Mouse (Mus musculus) intestine, postnatal 0 days (tissue): Measurements from ENCODE around the gene Ell. TPM values are rescaled to one million over a fixed set of nuclear protein-coding genes. Genes with fewer than 3 reads are reported as not detected.

ENCODE experiments used
- ATAC-seq: fragments of 200-750 bp; cut with Nextera tagmentation; 2 replicates; pipeline ENCODE4 v1.8.0; 2017; ENCODE audit warnings: mild to moderate bottlenecking, moderate TSS enrichment, moderate library complexity
- H3K27ac ChIP-seq: fragments of 300-500 bp; sonication (generic); 2 replicates; pipeline ENCODE4 v1.5.1; 2014; ENCODE audit warnings: mild to moderate bottlenecking, low read depth, low read length, moderate library complexity
- H3K27me3 ChIP-seq: fragments of 300-500 bp; sonication (generic); replicated peaks from 2 replicates; pipeline ENCODE4 v1.6.1; 2014; ENCODE audit warnings: low read length, mixed read lengths; ENCODE audit not compliant: control insufficient read depth, insufficient read depth
- H3K36me3 ChIP-seq: fragments of 300-500 bp; sonication (generic); 2 replicates; pipeline ENCODE4 v1.6.1; 2014; ENCODE audit warnings: mild to moderate bottlenecking, moderate library complexity; ENCODE audit not compliant: control insufficient read depth, insufficient read depth
- H3K4me1 ChIP-seq: fragments of 300-500 bp; sonication (generic); replicated peaks from 2 replicates; pipeline ENCODE4 v1.6.1; 2014; ENCODE audit warnings: antibody characterized with exemption, low read length, mixed read lengths; ENCODE audit not compliant: control insufficient read depth, insufficient read depth
- H3K4me2 ChIP-seq: fragments of 300-500 bp; sonication (generic); replicated peaks from 2 replicates; pipeline ENCODE4 v1.6.1; 2014; ENCODE audit warnings: low read depth, mild to moderate bottlenecking, moderate library complexity
- H3K4me3 ChIP-seq: fragments of 300-500 bp; sonication (generic); 2 replicates; pipeline ENCODE4 v1.5.1; 2014; ENCODE audit warnings: low read depth, low read length
- H3K9ac ChIP-seq: fragments of 300-500 bp; sonication (generic); 2 replicates; pipeline ENCODE4 v1.6.1; 2014; ENCODE audit warnings: mild to moderate bottlenecking, low read depth, low read length
- H3K9me3 ChIP-seq: fragments of 300-500 bp; sonication (generic); 2 replicates; pipeline ENCODE4 v1.6.1; 2016; ENCODE audit warnings: mixed run types; ENCODE audit not compliant: control insufficient read depth
- CTCF ChIP-seq: sonication (generic); IDR thresholded peaks from 2 replicates; pipeline ENCODE4 v1.5.1; 2016; ENCODE audit warnings: low read depth, mild to moderate bottlenecking, control low read depth, antibody characterized with exemption, moderate library complexity
- WGBS: fragments of 180-500 bp; shearing (Covaris S2); extraction: QIAGEN DNeasy Blood & Tissue Kit; methylation state at CpG from one replicate; pipeline ENCODE4 v1.1.7; 2014; 5-methylcytosine and 5-hydroxymethylcytosine counted together
- polyA plus RNA-seq: library from polyadenylated mRNA; unstranded; fragments of >200 nt; fragmentation: Nextera tagmentation; extraction: Ambion mirVana; gene quantifications from 2 replicates; pipeline ENCODE4 v1.2.1, GENCODE M21; 2015

The Ell gene
- polyA plus RNA-seq, 1 experiment from 2014 or later, result 13.0 TPM

DNA sequence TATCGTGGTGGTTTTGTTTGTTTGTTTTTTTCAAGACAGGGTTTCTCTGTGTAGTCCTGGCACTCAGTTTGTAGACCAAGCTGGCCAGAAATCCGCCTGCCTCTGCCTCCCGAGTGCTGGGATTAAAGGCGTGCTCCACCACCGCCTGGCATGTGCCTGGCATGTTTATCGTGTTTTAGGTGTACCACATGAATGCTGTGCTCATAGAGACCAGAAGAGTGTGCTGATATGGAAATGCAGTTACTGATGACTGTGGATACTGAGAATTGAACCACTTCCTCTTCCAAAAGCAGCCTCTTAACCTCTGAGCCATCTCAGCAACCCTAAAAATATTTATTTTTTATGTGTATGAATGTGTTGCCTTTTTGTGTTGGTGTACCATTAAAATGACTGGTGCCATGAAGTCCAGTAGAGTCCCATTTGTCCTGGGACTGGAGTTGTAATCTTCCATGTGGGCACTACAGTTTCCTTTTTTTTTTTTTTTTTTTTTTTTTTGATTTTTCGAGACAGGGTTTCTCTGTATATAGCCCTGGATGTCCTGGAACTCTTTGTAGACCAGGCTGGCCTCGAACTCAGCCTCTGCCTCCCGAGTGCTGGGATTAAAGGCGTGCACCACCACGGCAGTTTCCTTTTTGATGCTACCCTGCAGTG is 26.9 kb upstream of the Ell start:
- no peak overlapping the region for H3K4me2 ChIP-seq
- no peak for ATAC-seq
- H3K9ac ChIP-seq, result no peak overlapping the region
- no peaks in the 10 kb centered on the region; the same call in 1 of the 2 replicates for H3K4me1 ChIP-seq
- no peaks in the 10 kb centered on the region for H3K27me3 ChIP-seq
- no peak overlapping the region for H3K27ac ChIP-seq
- TF ChIP-seq CTCF, result no peak
- H3K4me3 ChIP-seq, result no peak overlapping the region
- H3K36me3 ChIP-seq, result peaks cover 34% of the 10 kb centered on the region; the same call in 1 of the 2 replicates
- WGBS, result 90% methylated on average over 11 of the region's 11 CpGs
- H3K9me3 ChIP-seq, result no peaks in the 10 kb centered on the region

DNA sequence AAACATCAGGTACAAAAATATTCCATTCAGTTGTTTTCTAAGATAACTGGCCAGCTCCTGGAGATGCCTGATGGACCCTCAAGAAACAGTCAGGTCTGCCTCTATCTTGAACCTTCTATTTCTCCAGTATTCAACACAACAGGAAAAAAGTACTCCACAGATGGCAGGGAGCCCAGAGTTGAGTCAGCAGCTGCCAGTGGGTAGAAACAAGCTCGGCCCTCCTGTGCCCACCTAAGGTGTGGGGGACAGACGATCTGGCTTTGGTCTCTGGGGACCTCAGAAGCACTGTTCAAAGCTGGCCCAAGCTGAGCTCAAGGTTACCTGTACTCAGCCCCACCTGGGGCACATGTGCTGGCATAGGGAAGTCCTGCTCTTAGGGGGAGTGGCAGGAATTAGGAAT is 25.8 kb upstream of the Ell start:
- H3K27ac ChIP-seq, result no peak overlapping the region

DNA sequence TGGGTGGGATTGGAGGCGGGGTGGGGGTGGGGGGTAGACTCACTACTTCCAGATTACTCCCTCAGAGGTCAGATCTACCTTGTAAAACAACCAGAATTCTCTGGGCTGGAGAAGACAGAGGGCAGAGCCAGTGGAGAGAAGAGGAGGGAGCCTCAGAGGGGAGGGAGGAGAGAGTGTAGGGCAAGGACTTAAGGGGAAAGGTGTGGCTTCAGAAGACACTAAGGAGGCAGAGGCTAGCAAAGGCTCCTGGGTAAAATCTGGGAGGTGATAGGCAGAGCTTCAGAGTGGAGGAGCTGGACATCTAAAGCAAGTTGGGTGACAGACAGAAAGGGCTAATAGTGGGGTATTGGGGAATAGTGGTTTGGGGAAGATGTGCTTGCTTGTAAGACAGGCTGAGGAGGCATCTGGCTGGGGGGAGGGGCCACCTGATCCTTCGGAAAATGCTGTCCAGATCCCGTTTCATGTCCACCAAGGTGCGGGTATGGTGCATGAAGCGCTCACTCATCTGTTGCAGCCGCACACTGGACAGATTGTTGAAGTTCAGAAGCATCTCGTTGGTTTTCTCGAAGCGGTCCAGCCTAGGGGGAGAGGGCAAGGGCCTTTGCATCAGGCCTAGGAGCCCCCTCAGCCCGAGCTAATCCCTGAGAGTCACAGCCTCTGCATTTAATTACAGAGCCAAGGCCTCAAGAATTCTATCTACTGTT is 21.2 kb upstream of the Ell start:
- no peak overlapping the region for H3K9ac ChIP-seq
- TF ChIP-seq CTCF, result no peak
- H3K4me3 ChIP-seq, result no peak overlapping the region
- no peaks in the 10 kb centered on the region for H3K9me3 ChIP-seq
- H3K4me1 ChIP-seq, result no peaks in the 10 kb centered on the region
- H3K27me3 ChIP-seq, result no peaks in the 10 kb centered on the region
- WGBS, result 77% methylated on average over 10 of the region's 10 CpGs
- H3K36me3 ChIP-seq, result peaks cover 46% of the 10 kb centered on the region; the same call in 1 of the 2 replicates
- no peak for ATAC-seq
- H3K27ac ChIP-seq, result no peak overlapping the region
- no peak overlapping the region for H3K4me2 ChIP-seq

More for the DNA sequence above, 25.8 kb upstream of the Ell start:
- no peak overlapping the region for H3K4me2 ChIP-seq
- H3K9me3 ChIP-seq, result no peaks in the 10 kb centered on the region
- WGBS, result 62% methylated on average over 2 of the region's 2 CpGs
- peaks cover 34% of the 10 kb centered on the region; the same call in 1 of the 2 replicates for H3K36me3 ChIP-seq
- no peak overlapping the region for H3K9ac ChIP-seq
- TF ChIP-seq CTCF, result no peak
- ATAC-seq, result no peak
- no peaks in the 10 kb centered on the region for H3K27me3 ChIP-seq
- H3K4me3 ChIP-seq, result no peak overlapping the region
- no peaks in the 10 kb centered on the region; the same call in 1 of the 2 replicates for H3K4me1 ChIP-seq

DNA sequence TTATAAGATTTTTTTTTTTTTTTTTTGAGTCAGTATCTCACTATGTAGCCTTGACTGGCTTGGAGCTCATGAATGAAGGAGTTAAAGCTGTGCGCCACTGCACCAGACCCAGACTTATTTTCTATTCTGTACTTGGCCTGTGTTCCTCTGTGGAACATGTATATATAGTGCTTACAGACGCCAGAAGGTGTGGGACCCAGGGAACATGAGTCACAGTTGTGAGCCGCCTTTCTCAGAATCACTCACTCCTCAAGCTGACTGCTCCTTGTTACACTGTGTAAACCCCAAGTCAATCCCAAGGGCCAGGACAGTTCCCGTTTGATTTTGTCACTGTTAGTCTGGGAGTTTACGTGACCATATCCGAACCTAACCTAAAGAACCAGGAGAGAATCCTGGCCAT is 20.2 kb upstream of the Ell start:
- Histone ChIP-seq H3K36me3 (peaks cover 37% of the 10 kb centered on the region; the same call in 1 of the 2 replicates), H3K4me2 (no peak overlapping the region), H3K4me3 (no peak overlapping the region), H3K27ac (no peak overlapping the region), H3K4me1 (0 out of 2 replicates have a peak, but pooled peaks cover 6% of the 10 kb centered on the region), H3K9ac (no peak overlapping the region), H3K9me3 (no peaks in the 10 kb centered on the region), H3K27me3 (no peaks in the 10 kb centered on the region)
- no peak for ATAC-seq
- WGBS, result 83% methylated on average over 6 of the region's 6 CpGs
- TF ChIP-seq CTCF, result no peak

DNA sequence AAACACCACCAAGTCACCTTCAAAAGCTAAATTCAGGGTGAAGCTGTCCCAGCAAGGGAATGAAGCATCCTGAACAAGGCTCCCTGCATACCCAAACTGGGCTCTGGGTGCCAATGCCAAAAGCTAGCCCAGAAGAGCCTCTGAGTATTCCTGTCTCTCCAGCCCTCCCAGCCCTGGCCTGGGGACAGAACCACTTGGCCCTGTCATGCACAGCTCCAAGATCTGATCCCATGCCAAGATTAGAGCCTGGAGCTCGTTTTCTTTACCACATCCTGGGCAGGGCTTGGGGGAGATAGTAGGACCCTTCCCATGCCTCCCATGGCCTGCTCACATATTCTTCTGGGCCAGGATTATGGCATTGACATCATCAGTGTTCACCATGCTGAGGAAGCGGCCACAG is 19.7 kb upstream of the Ell start:
- Histone ChIP-seq H3K4me1 (0 out of 2 replicates have a peak, but pooled peaks cover 6% of the 10 kb centered on the region), H3K9me3 (no peaks in the 10 kb centered on the region), H3K4me3 (no peak overlapping the region), H3K4me2 (no peak overlapping the region), H3K36me3 (peaks cover 32% of the 10 kb centered on the region; the same call in 1 of the 2 replicates), H3K27me3 (no peaks in the 10 kb centered on the region), H3K27ac (no peak overlapping the region), H3K9ac (no peak overlapping the region)
- ATAC-seq, result no peak
- TF ChIP-seq CTCF, result no peak
- 57% methylated on average over 2 of the region's 2 CpGs for WGBS

DNA sequence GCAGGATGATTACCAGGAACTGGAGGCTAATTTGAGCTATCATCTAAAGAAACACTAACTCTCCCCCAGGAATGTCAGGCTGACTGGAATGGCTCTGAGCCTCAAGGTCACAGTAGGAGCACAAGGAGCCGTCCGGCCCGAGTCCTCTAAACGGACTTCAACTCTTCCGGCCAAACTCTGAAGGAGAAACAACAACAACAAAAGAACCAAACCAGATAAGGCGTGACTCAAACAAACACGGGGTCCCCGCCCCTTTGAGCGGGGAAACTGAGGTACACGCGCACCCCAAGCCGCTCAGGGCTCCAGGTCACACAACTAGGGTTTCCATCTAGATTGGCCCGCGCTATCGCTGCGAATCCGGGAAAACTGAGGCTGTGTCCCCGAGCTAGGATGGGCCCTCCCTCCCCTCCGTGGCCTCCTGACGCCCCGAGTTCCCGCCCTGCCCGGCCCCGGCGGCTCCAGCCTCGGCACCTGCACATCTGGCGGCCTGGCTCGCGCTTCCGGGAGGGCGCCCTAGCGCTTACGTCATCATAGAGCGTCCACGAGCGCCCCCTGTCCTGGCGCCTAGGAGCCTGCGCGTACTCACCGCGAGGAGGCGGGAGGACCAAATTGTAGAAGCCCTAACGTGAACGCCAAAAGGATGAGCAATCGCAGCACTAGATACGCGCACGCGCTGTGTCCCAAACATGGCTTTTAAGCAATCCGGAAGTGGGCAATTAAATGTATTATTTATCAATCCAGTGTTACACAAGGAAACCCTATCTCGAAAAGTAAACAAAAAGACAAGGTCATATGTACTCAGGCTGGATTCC is 16.5 kb upstream of the Ell start:
- H3K27ac ChIP-seq, result peak overlapping the region; percentile 91
- peak overlapping the region; percentile 65 for H3K4me2 ChIP-seq
- H3K27me3 ChIP-seq, result no peaks in the 10 kb centered on the region
- WGBS, result under 1% methylated on average over 50 of the region's 51 CpGs
- 0 out of 2 replicates have a peak, but pooled peaks cover 6% of the 10 kb centered on the region for H3K4me1 ChIP-seq
- no peaks in the 10 kb centered on the region for H3K9me3 ChIP-seq
- H3K9ac ChIP-seq, result peak overlapping the region; percentile 86
- H3K36me3 ChIP-seq, result peaks cover 17% of the 10 kb centered on the region; the same call in 1 of the 2 replicates
- peak overlapping the region; percentile 65 for H3K4me3 ChIP-seq
- peak; percentile 87 for TF ChIP-seq CTCF
- peak; percentile 85 for ATAC-seq
